Mouse (Mus musculus) hindbrain, embryonic 10.5 days (tissue): ENCODE data around the gene Gm5678. TPM values are rescaled to one million over a fixed set of nuclear protein-coding genes. Genes with fewer than 3 reads are reported as not detected.

ENCODE experiments used
- DNase-seq: peaks from one replicate; pipeline ENCODE4 v3.0.0-alpha.2; 2017; ENCODE audit warnings: low spot score
- H3K27ac ChIP-seq: fragments of 300-500 bp; sonication (generic); 2 replicates; pipeline ENCODE4 v1.5.1; 2016; ENCODE audit warnings: mild to moderate bottlenecking, moderate library complexity
- H3K27me3 ChIP-seq: fragments of 300-500 bp; sonication (generic); 2 replicates; pipeline ENCODE4 v1.6.1; 2016; ENCODE audit warnings: mild to moderate bottlenecking; ENCODE audit not compliant: poor library complexity, insufficient read depth, severe bottlenecking
- H3K36me3 ChIP-seq: fragments of 300-500 bp; sonication (generic); 2 replicates; pipeline ENCODE4 v1.6.1; 2016; ENCODE audit warnings: mild to moderate bottlenecking, moderate library complexity
- H3K4me1 ChIP-seq: fragments of 300-500 bp; sonication (generic); replicated peaks from 2 replicates; pipeline ENCODE4 v1.6.1; 2016; ENCODE audit warnings: mild to moderate bottlenecking
- H3K4me3 ChIP-seq: fragments of 300-500 bp; sonication (generic); 2 replicates; pipeline ENCODE4 v1.5.1; 2016; ENCODE audit warnings: mild to moderate bottlenecking, moderate library complexity
- H3K9me3 ChIP-seq: fragments of 300-500 bp; sonication (generic); 2 replicates; pipeline ENCODE4 v1.6.1; 2016; ENCODE audit warnings: mild to moderate bottlenecking, moderate library complexity
- WGBS: fragments of 180-500 bp; shearing (Covaris S2); methylation state at CpG from one replicate; pipeline ENCODE4 v1.1.7; 2016; 5-methylcytosine and 5-hydroxymethylcytosine counted together
- polyA plus RNA-seq: library from polyadenylated mRNA; unstranded; fragments of >200 nt; fragmentation: Nextera tagmentation; extraction: Ambion mirVana; gene quantifications from 2 replicates; pipeline ENCODE4 v1.2.1, GENCODE M21; 2016

Gm5678 gene
- not detected in 2 replicates for polyA plus RNA-seq

GRCm38 (mm10) chr16:93627761-93628400 is at the start of gene Gm5678:
Gene Gm5678 (plus strand): TSS chr16:93628097.
- DNase-seq: no peak
- no peak within 1 kb of the TSS for H3K27ac ChIP-seq
- H3K4me3 ChIP-seq: no peak within 1 kb of the TSS
- no peaks in the 10 kb centered on the region for H3K27me3 ChIP-seq
- no peaks in the 10 kb centered on the region for H3K9me3 ChIP-seq
- WGBS: 81% methylated on average over 23 of the region's 23 CpGs
- H3K36me3 ChIP-seq: no peaks in the 10 kb centered on the region
- H3K4me1 ChIP-seq: no peaks in the 10 kb centered on the region

- H3K27ac ChIP-seq: no peak overlapping the region
- H3K27me3 ChIP-seq: no peaks in the 10 kb centered on the region
- no peak overlapping the region for H3K4me3 ChIP-seq
- DNase-seq: no peak
- H3K9me3 ChIP-seq: no peaks in the 10 kb centered on the region
- peaks cover 16% of the 10 kb centered on the region for H3K4me1 ChIP-seq
- WGBS: 85% methylated on average over 8 of the region's 8 CpGs
- no peaks in the 10 kb centered on the region for H3K36me3 ChIP-seq
These were observed 49.4 kb upstream of the Gm5678 start for GRCm38 (mm10) chr16:93578346-93579005.

GRCm38 (mm10) chr16:93581125-93581524 is 46.8 kb upstream of the Gm5678 start:
- 71% methylated on average over 6 of the region's 6 CpGs for WGBS

GRCm38 (mm10) chr16:93584976-93585702 is 42.8 kb upstream of the Gm5678 start:
- DNase-seq: no peak

More at GRCm38 (mm10) chr16:93581125-93581524, 46.8 kb upstream of the Gm5678 start:
- Histone ChIP-seq H3K4me1 (0 out of 2 replicates have a peak, but pooled peaks cover 6% of the 10 kb centered on the region), H3K9me3 (no peaks in the 10 kb centered on the region), H3K36me3 (peaks cover 20% of the 10 kb centered on the region), H3K27me3 (no peaks in the 10 kb centered on the region), H3K27ac (no peak overlapping the region), H3K4me3 (no peak overlapping the region)
- no peak for DNase-seq

GRCm38 (mm10) chr16:93585703-93586205 is 42.1 kb upstream of the Gm5678 start:
- Histone ChIP-seq H3K4me1 (peaks cover 7% of the 10 kb centered on the region; the same call in 1 of the 2 replicates), H3K9me3 (no peaks in the 10 kb centered on the region), H3K36me3 (peaks cover 41% of the 10 kb centered on the region), H3K27ac (no peak overlapping the region), H3K27me3 (no peaks in the 10 kb centered on the region), H3K4me3 (no peak overlapping the region)
- 86% methylated on average over 9 of the region's 9 CpGs for WGBS
- DNase-seq: no peak

More at GRCm38 (mm10) chr16:93584976-93585702, 42.8 kb upstream of the Gm5678 start:
- Histone ChIP-seq H3K27me3 (no peaks in the 10 kb centered on the region), H3K36me3 (peaks cover 35% of the 10 kb centered on the region), H3K4me1 (peaks cover 10% of the 10 kb centered on the region; the same call in 1 of the 2 replicates), H3K9me3 (no peaks in the 10 kb centered on the region), H3K4me3 (no peak overlapping the region), H3K27ac (no peak overlapping the region)
- 93% methylated on average over 24 of the region's 24 CpGs for WGBS

- 70% methylated on average over 8 of the region's 8 CpGs for WGBS
- H3K9me3 ChIP-seq: no peaks in the 10 kb centered on the region
- no peak overlapping the region for H3K4me3 ChIP-seq
- H3K4me1 ChIP-seq: peaks cover 7% of the 10 kb centered on the region; the same call in 1 of the 2 replicates
- H3K27me3 ChIP-seq: no peaks in the 10 kb centered on the region
- no peak overlapping the region for H3K27ac ChIP-seq
- H3K36me3 ChIP-seq: peaks cover 45% of the 10 kb centered on the region
- no peak for DNase-seq
These were observed 41.5 kb upstream of the Gm5678 start for GRCm38 (mm10) chr16:93586382-93586781.

- DNase-seq: no peak
- no peak overlapping the region for H3K27ac ChIP-seq
- H3K36me3 ChIP-seq: peaks cover 54% of the 10 kb centered on the region
- no peak overlapping the region for H3K4me3 ChIP-seq
- WGBS: 68% methylated on average over 4 of the region's 4 CpGs
- H3K9me3 ChIP-seq: no peaks in the 10 kb centered on the region
- H3K27me3 ChIP-seq: no peaks in the 10 kb centered on the region
- H3K4me1 ChIP-seq: peaks cover 7% of the 10 kb centered on the region; the same call in 1 of the 2 replicates
These were observed 39.6 kb upstream of the Gm5678 start for GRCm38 (mm10) chr16:93588281-93588680.

GRCm38 (mm10) chr16:93590915-93591314 is 37.0 kb upstream of the Gm5678 start:
- Histone ChIP-seq H3K27ac (no peak overlapping the region), H3K4me1 (peaks cover 7% of the 10 kb centered on the region; the same call in 1 of the 2 replicates), H3K9me3 (no peaks in the 10 kb centered on the region), H3K4me3 (no peak overlapping the region), H3K27me3 (no peaks in the 10 kb centered on the region), H3K36me3 (peaks cover 54% of the 10 kb centered on the region)
- 94% methylated on average over 15 of the region's 15 CpGs for WGBS
- DNase-seq: no peak

- H3K9me3 ChIP-seq: no peaks in the 10 kb centered on the region
- peaks cover 7% of the 10 kb centered on the region; the same call in 1 of the 2 replicates for H3K4me1 ChIP-seq
- no peak overlapping the region for H3K27ac ChIP-seq
- no peak overlapping the region for H3K4me3 ChIP-seq
- DNase-seq: no peak
- WGBS: 94% methylated on average over 20 of the region's 20 CpGs
- peaks cover 57% of the 10 kb centered on the region for H3K36me3 ChIP-seq
- H3K27me3 ChIP-seq: no peaks in the 10 kb centered on the region
These were observed 36.2 kb upstream of the Gm5678 start for GRCm38 (mm10) chr16:93591450-93592430.

GRCm38 (mm10) chr16:93592711-93593110 is 35.2 kb upstream of the Gm5678 start:
- H3K27ac ChIP-seq: no peak overlapping the region
- H3K27me3 ChIP-seq: no peaks in the 10 kb centered on the region
- H3K4me1 ChIP-seq: peaks cover 4% of the 10 kb centered on the region; the same call in 1 of the 2 replicates
- no peak for DNase-seq
- no peak overlapping the region for H3K4me3 ChIP-seq
- 93% methylated on average over 3 of the region's 3 CpGs for WGBS
- H3K9me3 ChIP-seq: no peaks in the 10 kb centered on the region
- H3K36me3 ChIP-seq: peaks cover 66% of the 10 kb centered on the region

GRCm38 (mm10) chr16:93593406-93593805 is 34.5 kb upstream of the Gm5678 start:
- H3K36me3 ChIP-seq: peaks cover 70% of the 10 kb centered on the region
- no peak overlapping the region for H3K4me3 ChIP-seq
- 93% methylated on average over 8 of the region's 8 CpGs for WGBS
- no peaks in the 10 kb centered on the region for H3K27me3 ChIP-seq
- no peaks in the 10 kb centered on the region for H3K4me1 ChIP-seq
- no peaks in the 10 kb centered on the region for H3K9me3 ChIP-seq
- no peak for DNase-seq
- H3K27ac ChIP-seq: no peak overlapping the region

GRCm38 (mm10) chr16:93594448-93594847 is 33.4 kb upstream of the Gm5678 start:
- Histone ChIP-seq H3K27ac (no peak overlapping the region), H3K36me3 (peaks cover 73% of the 10 kb centered on the region), H3K4me1 (no peaks in the 10 kb centered on the region), H3K27me3 (no peaks in the 10 kb centered on the region), H3K4me3 (no peak overlapping the region), H3K9me3 (no peaks in the 10 kb centered on the region)
- WGBS: 95% methylated on average over 10 of the region's 10 CpGs
- no peak for DNase-seq
